Mouse (Mus musculus) thymus, postnatal 0 days (tissue): ENCODE results near the gene Fgfr2. TPM values are rescaled to one million over a fixed set of nuclear protein-coding genes. Genes with fewer than 3 reads are reported as not detected.

Source experiments
- DNase-seq: peaks from one replicate; pipeline ENCODE4 v3.0.0-alpha.2; 2015; ENCODE audit warnings: low spot score
- polyA plus RNA-seq: library from polyadenylated mRNA; unstranded; fragments of >200 nt; fragmentation: Nextera tagmentation; extraction: Ambion mirVana; gene quantifications from 2 replicates; pipeline ENCODE4 v1.2.1, GENCODE M21; 2015

Fgfr2 gene
- polyA plus RNA-seq, 1 experiment from 2014 or later: 23.6 TPM

DNA sequence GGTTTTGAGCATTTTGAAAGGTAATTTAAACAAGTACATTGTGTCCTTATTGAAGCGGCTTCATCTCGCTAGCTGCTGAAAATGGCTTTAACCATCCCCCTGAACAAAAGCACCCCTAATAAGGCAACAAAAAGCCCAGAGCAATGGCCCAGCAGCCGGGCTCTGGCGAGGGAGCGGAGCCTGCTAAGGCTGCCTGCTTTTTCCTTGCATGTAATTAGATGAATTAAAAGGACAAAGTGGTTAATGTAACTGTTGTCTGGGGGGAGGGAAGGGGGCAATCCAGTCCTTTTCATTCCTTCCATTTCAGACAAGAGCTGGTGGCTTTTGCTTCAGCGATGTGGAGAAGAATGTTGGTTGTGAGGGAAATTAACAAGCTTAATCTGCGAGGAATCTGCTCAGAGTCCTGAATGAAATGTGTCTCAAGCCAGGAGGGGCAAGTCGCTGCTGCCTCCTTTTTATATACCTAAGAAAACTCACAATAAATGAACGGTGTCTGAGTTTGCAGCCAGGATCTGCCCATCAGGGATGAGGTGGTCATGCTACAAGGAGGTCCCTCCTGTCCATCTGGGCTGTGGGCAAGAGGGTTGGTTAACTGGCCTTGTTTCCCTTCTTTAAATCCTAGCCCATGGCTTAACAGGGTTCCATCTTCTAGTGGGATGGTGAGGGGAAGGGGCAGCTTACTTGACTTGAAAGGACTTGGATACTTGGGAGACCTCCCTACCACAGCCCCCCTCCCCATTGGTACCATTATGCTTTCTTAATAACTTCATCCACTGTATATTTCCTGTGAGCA is 1400.2 kb downstream of the Fgfr2 start:
- no peak for DNase-seq

DNA sequence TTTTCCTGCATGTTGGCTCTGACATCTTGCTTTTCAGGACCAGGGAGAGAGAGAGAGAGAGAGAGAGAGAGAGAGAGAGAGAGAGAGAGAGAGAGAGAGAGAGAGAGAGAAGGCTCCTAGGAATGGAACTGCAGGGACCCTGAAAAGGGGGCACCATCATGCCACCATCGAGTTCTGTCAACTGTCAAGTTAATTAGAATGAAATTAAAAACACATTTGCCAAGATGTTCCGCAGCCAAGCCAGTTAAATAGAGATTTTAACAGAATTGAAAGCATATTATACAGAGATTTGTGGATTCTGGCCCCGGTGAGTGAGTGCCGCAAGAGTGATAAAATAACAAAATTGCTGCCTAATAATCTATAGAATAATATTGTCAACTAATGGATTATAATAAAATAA is 1400.8 kb downstream of the Fgfr2 start:
- no peak for DNase-seq

GRCm38 (mm10) chr7:131718280-131718679 is 1404.9 kb downstream of the Fgfr2 start:
- DNase-seq: no peak

- no peak for DNase-seq
These were observed 1410.1 kb downstream of the Fgfr2 start for GRCm38 (mm10) chr7:131713076-131713475.

GRCm38 (mm10) chr7:131696889-131697288 is 1426.3 kb downstream of the Fgfr2 start:
- DNase-seq: no peak

- DNase-seq: no peak
These were observed 1435.8 kb downstream of the Fgfr2 start for GRCm38 (mm10) chr7:131687324-131687723.

DNA sequence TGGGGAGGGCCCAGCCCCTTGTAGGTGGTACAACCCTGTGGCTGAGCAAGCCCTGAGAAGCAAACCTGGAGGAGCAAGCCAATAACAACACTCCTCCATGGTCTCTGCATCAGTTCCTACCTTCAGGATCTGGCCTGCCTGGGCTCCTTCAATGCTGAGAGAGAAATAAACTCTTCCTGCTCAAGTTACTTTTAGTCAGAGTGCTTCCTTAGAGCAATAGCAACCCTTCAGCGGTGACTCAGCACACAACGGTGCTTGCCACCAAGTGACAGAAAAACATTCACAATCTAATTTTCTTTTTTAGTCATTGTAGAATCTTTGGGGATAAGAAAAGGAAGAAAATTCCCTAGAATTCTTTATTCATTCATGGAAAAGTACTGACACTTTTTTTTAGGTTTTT is 1446.0 kb downstream of the Fgfr2 start:
- DNase-seq: no peak

- DNase-seq: no peak
These were observed 1452.6 kb downstream of the Fgfr2 start for GRCm38 (mm10) chr7:131670586-131670985.

- no peak for DNase-seq
These were observed 1453.8 kb downstream of the Fgfr2 start for GRCm38 (mm10) chr7:131669326-131669725.

- no peak for DNase-seq
These were observed 1462.4 kb downstream of the Fgfr2 start for GRCm38 (mm10) chr7:131660726-131661125.

DNA sequence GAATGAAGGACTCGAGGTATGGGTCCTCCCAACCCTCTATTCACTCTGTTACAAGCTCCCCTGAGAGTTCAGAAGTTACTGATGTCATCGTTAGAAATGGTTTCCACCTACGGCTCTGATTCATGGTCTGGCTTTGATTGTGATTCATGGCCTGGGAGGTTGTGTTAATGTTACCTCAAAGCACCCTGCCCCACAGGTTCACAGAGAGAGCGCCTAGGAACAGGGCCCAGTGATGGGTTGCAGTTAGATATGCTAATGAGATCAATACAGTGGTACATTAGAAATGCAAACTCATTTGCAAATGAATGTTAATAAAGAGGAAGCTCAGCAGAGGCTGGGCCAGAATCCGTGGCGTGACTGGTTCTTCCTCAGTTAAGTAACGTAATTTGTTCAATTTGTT is 1467.1 kb downstream of the Fgfr2 start:
- no peak for DNase-seq

- no peak for DNase-seq
These were observed 1469.7 kb downstream of the Fgfr2 start for GRCm38 (mm10) chr7:131653416-131653815.

DNA sequence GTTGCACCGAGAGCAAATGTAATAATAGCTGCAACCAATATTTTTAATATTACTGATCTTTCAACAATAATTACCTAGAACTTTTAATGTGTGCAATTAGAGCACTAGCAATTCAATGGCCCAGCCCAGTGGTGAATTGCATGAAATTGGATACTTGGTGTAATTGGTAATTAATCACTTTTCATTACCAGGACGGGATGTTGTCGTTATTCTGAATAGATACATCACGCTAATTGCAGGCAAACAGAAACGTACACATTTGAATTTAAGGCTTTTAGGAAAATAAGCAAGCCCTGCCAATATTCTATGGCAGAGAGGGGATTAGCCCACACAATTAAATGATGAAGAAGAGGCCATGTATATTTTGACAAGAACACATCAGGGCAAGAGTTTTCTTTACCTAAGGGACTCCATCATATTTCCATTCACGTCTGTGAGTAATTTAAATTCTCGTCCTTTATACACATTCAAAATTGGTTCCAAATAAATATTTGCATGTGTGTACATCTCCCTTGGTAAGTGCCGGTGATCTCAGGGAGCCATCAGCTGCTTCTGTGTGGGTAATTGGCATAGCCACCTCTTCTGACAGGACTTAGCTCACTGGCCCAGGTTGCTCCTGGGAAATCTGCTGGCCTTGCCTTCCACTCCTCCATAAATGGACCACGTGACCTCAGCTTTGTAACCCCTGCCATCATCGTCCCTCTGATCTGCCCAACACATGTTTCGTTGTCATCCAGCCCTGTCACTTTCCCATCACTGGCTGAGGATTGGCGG is 1471.0 kb downstream of the Fgfr2 start:
- DNase-seq: no peak

DNA sequence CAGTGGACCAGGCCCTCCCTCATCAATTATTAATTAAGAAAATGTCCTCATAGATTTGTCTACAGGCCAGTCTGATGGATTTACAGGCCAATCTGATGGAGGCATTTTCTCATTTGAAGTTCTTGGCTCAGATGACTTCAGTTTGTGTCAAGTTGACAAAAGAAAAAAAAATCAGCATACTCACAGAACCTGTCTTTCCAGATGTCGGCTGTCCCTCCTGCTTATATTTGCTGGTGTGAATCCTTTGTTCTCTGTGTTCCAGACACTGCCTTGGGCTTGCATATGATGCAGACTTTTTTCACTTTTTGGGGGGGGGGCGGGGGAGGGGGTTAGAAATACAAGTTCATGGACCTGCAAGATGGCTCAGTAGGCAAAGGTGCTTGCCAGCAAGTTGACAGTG is 1472.9 kb downstream of the Fgfr2 start:
- DNase-seq: no peak

DNA sequence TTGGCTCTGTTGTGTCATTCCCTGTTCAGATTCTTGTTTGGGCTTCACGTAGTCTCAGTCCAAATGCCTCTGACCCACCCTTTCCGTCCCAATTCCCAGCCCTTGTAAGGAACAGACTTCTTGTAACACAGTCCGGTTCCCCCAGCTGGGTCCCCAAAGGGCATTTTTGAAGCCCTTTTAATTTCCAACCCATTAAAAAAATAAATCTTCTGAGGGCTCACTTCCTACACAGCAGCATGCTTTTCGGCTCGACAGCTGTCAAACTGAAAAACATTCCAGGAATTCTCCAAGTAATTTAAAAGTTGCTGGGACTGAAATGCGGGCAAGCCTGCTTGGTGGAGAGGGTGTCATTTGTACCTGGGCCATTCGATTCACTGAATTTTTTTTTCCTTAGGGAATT is 1474.9 kb downstream of the Fgfr2 start:
- no peak for DNase-seq

DNA sequence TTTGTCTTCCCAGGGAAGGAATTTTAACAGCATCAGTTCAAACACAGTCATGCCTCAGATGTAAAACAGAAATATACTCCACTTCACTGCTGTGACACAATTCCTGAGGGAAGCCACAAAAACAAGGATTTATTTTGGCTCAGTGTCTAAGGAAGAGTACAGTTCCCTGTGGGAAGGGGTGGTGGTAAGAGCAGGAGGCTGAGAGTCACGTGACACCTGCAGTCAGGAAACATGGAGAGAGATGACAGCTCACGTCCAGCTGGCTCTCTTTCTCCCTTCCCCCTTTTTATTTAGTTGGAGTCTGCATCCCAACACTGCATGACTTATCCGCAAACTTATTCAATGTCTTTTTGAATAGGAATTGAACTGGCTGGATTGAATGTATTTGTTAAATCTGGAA is 1475.6 kb downstream of the Fgfr2 start:
- no peak for DNase-seq

DNA sequence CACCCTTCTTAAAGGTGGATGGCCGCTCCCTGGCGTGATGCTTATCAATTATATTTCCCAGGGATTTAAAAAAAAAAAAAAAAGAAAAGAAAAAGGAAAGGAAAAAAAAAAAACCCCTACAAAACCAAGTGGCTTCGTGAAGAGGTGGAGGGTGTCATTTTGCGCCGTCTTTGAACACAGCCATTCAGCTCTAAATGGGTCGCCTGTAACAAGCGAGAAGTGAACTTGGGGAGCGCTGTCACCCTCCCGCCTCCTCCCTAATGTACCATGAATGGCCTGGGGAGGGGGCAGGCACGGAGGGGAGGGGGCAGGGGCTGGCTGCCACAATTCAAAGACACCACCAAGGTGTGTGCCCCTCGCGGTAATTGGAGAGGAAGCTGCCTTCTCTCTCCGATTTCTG is 1478.6 kb downstream of the Fgfr2 start:
- no peak for DNase-seq

- DNase-seq: no peak
These were observed 1479.1 kb downstream of the Fgfr2 start for GRCm38 (mm10) chr7:131644051-131644450.

GRCm38 (mm10) chr7:131643341-131643840 is 1479.8 kb downstream of the Fgfr2 start:
- DNase-seq: no peak

- no peak for DNase-seq
These were observed 1493.6 kb downstream of the Fgfr2 start for GRCm38 (mm10) chr7:131629562-131629961.

GRCm38 (mm10) chr7:131628846-131629391 is 1494.2 kb downstream of the Fgfr2 start:
- no peak for DNase-seq

DNA sequence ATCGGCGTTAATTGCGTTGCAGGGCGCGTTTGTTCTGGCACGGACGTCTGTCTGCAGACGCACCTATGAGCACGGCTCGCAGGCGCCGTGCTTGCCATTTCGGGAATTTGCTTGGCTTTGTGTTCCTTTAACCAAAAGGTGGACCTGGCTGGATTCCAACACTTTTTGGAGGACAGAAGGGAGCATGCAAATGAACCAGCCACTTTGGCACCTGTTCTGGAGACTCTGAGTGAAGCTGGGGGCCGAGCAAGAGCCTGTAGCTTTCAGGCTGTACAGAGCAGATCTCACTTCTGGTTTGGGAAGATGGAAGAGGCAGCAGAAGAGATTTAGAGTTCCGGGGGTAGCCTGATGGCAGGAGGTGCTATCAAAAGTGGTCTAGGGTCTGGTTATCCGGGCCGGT is 1494.8 kb downstream of the Fgfr2 start:
- no peak for DNase-seq
